Mouse (Mus musculus) CH12.LX (cell line): ENCODE results near the gene Gm20388. TPM values are rescaled to one million over a fixed set of nuclear protein-coding genes. Genes with fewer than 3 reads are reported as not detected.

Source experiments
- DNase-seq: peaks from one replicate; pipeline ENCODE4 v3.0.0-alpha.2; 2013; ENCODE audit errors: extremely low read depth
- H3K27ac ChIP-seq: 2 replicates; pipeline ENCODE4 v1.5.1; 2012; ENCODE audit warnings: low read depth, mild to moderate bottlenecking, control low read depth, moderate library complexity; ENCODE audit not compliant: insufficient read depth
- H3K27me3 ChIP-seq: replicated peaks from 2 replicates; pipeline ENCODE3; 2012; ENCODE audit warnings: inconsistent platforms
- H3K36me3 ChIP-seq, 2 experiments: replicated peaks in 1 of 2; 2 replicates each; pipeline versions ENCODE3 to v1.6.1; 2012; ENCODE audit warnings: inconsistent platforms in 1 of 2, low read length in 1 of 2, mild to moderate bottlenecking in 1 of 2, mixed read lengths in 1 of 2, moderate library complexity in 1 of 2; ENCODE audit not compliant: control insufficient read depth in 1 of 2, insufficient read depth in 1 of 2
- H3K4me1 ChIP-seq, 2 experiments: 2 replicates each; pipeline ENCODE4 v1.6.1; 2012; ENCODE audit warnings: inconsistent platforms in 1 of 2, moderate library complexity in 1 of 2; ENCODE audit not compliant: insufficient read depth in 2 of 2, control insufficient read depth in 1 of 2
- H3K4me2 ChIP-seq: 2 replicates; pipeline ENCODE4 v1.6.1; 2012; ENCODE audit warnings: low read depth, mild to moderate bottlenecking, control low read depth; ENCODE audit not compliant: poor library complexity, insufficient read depth, severe bottlenecking
- H3K4me3 ChIP-seq, 3 experiments: fragments of 150-350 bp in 1 of 3; sonication (generic) in 1 of 3; replicated peaks in 1 of 3; 2 replicates each; pipeline versions ENCODE3 to v1.5.1; 2011 to 2012; ENCODE audit warnings: low read depth in 2 of 3, low read length in 2 of 3, mild to moderate bottlenecking in 2 of 3, moderate library complexity in 2 of 3, control low read depth in 1 of 3, improper control_type of control experiment in 1 of 3, inconsistent platforms in 1 of 3, mixed read lengths in 1 of 3; ENCODE audit not compliant: poor library complexity in 1 of 3
- H3K79me2 ChIP-seq: replicated peaks from 2 replicates; pipeline ENCODE4 v1.6.1; 2012; ENCODE audit warnings: mild to moderate bottlenecking, moderate library complexity; ENCODE audit not compliant: control insufficient read depth, poor library complexity, insufficient read depth, severe bottlenecking; ENCODE audit errors: extremely low read depth
- H3K9ac ChIP-seq: 2 replicates; pipeline ENCODE4 v1.6.1; 2012; ENCODE audit warnings: low read depth, mild to moderate bottlenecking, control low read depth, moderate library complexity; ENCODE audit not compliant: insufficient read depth
- H3K9me3 ChIP-seq: replicated peaks from 2 replicates; pipeline ENCODE3; 2012; ENCODE audit warnings: low read length, inconsistent platforms, mixed read lengths
- BHLHE40 ChIP-seq: IDR thresholded peaks from 2 replicates; pipeline ENCODE4 v1.6.1; 2011; ENCODE audit warnings: mild to moderate bottlenecking, low read depth, low read length, improper control_type of control experiment
- CHD2 ChIP-seq: IDR thresholded peaks from 2 replicates; pipeline ENCODE4 v1.6.1; 2011; ENCODE audit warnings: low read length, improper control_type of control experiment
- CTCF ChIP-seq, 2 experiments: IDR thresholded peaks in 1 of 2; conservative IDR thresholded peaks in 1 of 2; 2 replicates each; pipeline ENCODE4 v1.5.1; 2011 to 2012; ENCODE audit warnings: low read depth in 2 of 2, low read length in 2 of 2, improper control_type of control experiment in 1 of 2, inconsistent platforms in 1 of 2, mild to moderate bottlenecking in 1 of 2, moderate library complexity in 1 of 2
- E2F4 ChIP-seq: IDR thresholded peaks from 2 replicates; pipeline ENCODE4 v1.6.1; 2011; ENCODE audit warnings: low read depth, low read length, improper control_type of control experiment; ENCODE audit not compliant: insufficient replicate concordance
- EP300 ChIP-seq: IDR thresholded peaks from 2 replicates; pipeline ENCODE4 v1.6.1; 2011; ENCODE audit warnings: low read length, improper control_type of control experiment
- ETS1 ChIP-seq: conservative IDR thresholded peaks from 2 replicates; pipeline ENCODE4 v1.6.1; 2012; ENCODE audit warnings: low read depth, mild to moderate bottlenecking, inconsistent platforms, low read length, improper control_type of control experiment, moderate library complexity
- GABPA ChIP-seq: IDR thresholded peaks from 2 replicates; pipeline ENCODE4 v1.6.1; 2012; ENCODE audit warnings: low read depth, low read length, improper control_type of control experiment, inconsistent platforms; ENCODE audit not compliant: insufficient replicate concordance
- HCFC1 ChIP-seq: IDR thresholded peaks from 2 replicates; pipeline ENCODE4 v1.6.1; 2012; ENCODE audit warnings: low read depth, mild to moderate bottlenecking, inconsistent platforms, low read length, improper control_type of control experiment
- IRF4 ChIP-seq: IDR thresholded peaks from 2 replicates; pipeline ENCODE4 v1.6.1; 2014; ENCODE audit warnings: low read depth, mild to moderate bottlenecking, inconsistent platforms, low read length, improper control_type of control experiment
- JUN ChIP-seq: IDR thresholded peaks from 2 replicates; pipeline ENCODE4 v1.6.1; 2011; ENCODE audit warnings: low read depth, mild to moderate bottlenecking, low read length, improper control_type of control experiment, moderate library complexity; ENCODE audit not compliant: insufficient read depth
- JUND ChIP-seq: conservative IDR thresholded peaks from 2 replicates; pipeline ENCODE4 v1.6.1; 2011; ENCODE audit warnings: low read depth, low read length, improper control_type of control experiment
- MAFK ChIP-seq: IDR thresholded peaks from 2 replicates; pipeline ENCODE4 v1.6.1; 2011; ENCODE audit warnings: low read length, improper control_type of control experiment; ENCODE audit not compliant: insufficient replicate concordance
- MAX ChIP-seq: IDR thresholded peaks from 2 replicates; pipeline ENCODE4 v1.6.1; 2011; ENCODE audit warnings: low read length, improper control_type of control experiment
- MAZ ChIP-seq: IDR thresholded peaks from 2 replicates; pipeline ENCODE4 v1.6.1; 2012; ENCODE audit warnings: low read depth, mild to moderate bottlenecking, inconsistent platforms, low read length, improper control_type of control experiment, moderate library complexity
- MYC ChIP-seq: IDR thresholded peaks from 2 replicates; pipeline ENCODE4 v1.6.1; 2011; ENCODE audit warnings: low read depth, mild to moderate bottlenecking, improper control_type of control experiment, low read length
- NELFE ChIP-seq: IDR thresholded peaks from 2 replicates; pipeline ENCODE4 v1.6.1; 2011; ENCODE audit warnings: low read depth, low read length, improper control_type of control experiment
- POLR2A ChIP-seq: IDR thresholded peaks from 2 replicates; pipeline ENCODE4 v1.6.1; 2011; ENCODE audit warnings: low read depth, mild to moderate bottlenecking, improper control_type of control experiment, low read length
- RCOR1 ChIP-seq: conservative IDR thresholded peaks from 2 replicates; pipeline ENCODE4 v1.6.1; 2012; ENCODE audit warnings: low read depth, mild to moderate bottlenecking, inconsistent platforms, low read length, improper control_type of control experiment
- TBP ChIP-seq: conservative IDR thresholded peaks from 2 replicates; pipeline ENCODE4 v1.6.1; 2011; ENCODE audit warnings: low read depth, low read length, improper control_type of control experiment
- TCF12 ChIP-seq: IDR thresholded peaks from 2 replicates; pipeline ENCODE4 v1.6.1; 2014; ENCODE audit warnings: low read depth, mild to moderate bottlenecking, inconsistent platforms, low read length, improper control_type of control experiment
- USF1 ChIP-seq: IDR thresholded peaks from 2 replicates; pipeline ENCODE4 v1.6.1; 2014; ENCODE audit warnings: low read depth, mild to moderate bottlenecking, inconsistent platforms, low read length, improper control_type of control experiment
- USF2 ChIP-seq: conservative IDR thresholded peaks from 2 replicates; pipeline ENCODE4 v1.6.1; 2011; ENCODE audit warnings: low read depth, low read length, improper control_type of control experiment
- ZC3H11A ChIP-seq: IDR thresholded peaks from 2 replicates; pipeline ENCODE4 v1.6.1; 2012; ENCODE audit warnings: low read depth, mild to moderate bottlenecking, inconsistent platforms, low read length, improper control_type of control experiment
- ZKSCAN1 ChIP-seq: IDR thresholded peaks from 2 replicates; pipeline ENCODE4 v1.6.1; 2012; ENCODE audit warnings: low read depth, inconsistent platforms, low read length, improper control_type of control experiment, borderline replicate concordance
- ZMIZ1 ChIP-seq: IDR thresholded peaks from 2 replicates; pipeline ENCODE4 v1.6.1; 2012; ENCODE audit warnings: low read depth, mild to moderate bottlenecking, inconsistent platforms, low read length, improper control_type of control experiment
- ZNF384 ChIP-seq: IDR thresholded peaks from 2 replicates; pipeline ENCODE4 v1.6.1; 2012; ENCODE audit warnings: low read depth, low read length, improper control_type of control experiment, inconsistent platforms
- dilution Hi-C: fragments of 300-500 bp; cut with MboI; formaldehyde crosslinking; loops from 2 replicates; pipeline ENCODE4 v1.14.3; 2020; ENCODE audit warnings: low sequenced_read_pairs; ENCODE audit not compliant: extremely low pct_unique_long_range_greater_than_20kb, extremely low pct_ligation_motif_present
- in situ Hi-C: fragments of 300-500 bp; cut with MboI; formaldehyde crosslinking; loops from 3 replicates; pipeline ENCODE4 v1.14.3; 2019; ENCODE audit warnings: low sequenced_read_pairs, low pct_ligation_motif_present, low pct_unique_long_range_greater_than_20kb, mixed read lengths
- polyA plus RNA-seq: library from polyadenylated mRNA; unstranded; fragments of >175 nt; gene quantifications from 2 replicates; pipeline ENCODE4 v1.2.1, GENCODE M21; 2012; ENCODE audit warnings: low read depth; ENCODE audit not compliant: insufficient read length
- total RNA-seq, 2 experiments: library from RNA; depleted of rRNA; stranded (reverse); fragments of 300-350 nt in 1 of 2; fragments of >200 nt in 1 of 2; gene quantifications; 2 replicates each; pipeline ENCODE4 v1.2.3; 2012 to 2014

The Gm20388 gene
- total and polyA plus RNA-seq, 3 experiments = 14.8 to 26.3 (median 22.2) TPM

GRCm38 (mm10) chr8:123408586-123409544, 3498.2 kb downstream of the Gm20388 start:
- no peaks in the 10 kb centered on the region for H3K79me2 ChIP-seq
- peak; percentile 76 for TF ChIP-seq ZNF384
- TF ChIP-seq TBP = no peak
- H3K36me3 ChIP-seq = peaks cover 0 to 6% of the 10 kb centered on the region in 2 experiments
- peaks cover 41% of the 10 kb centered on the region for H3K27me3 ChIP-seq
- no peak overlapping the region for H3K4me3 ChIP-seq
- dilution Hi-C loops = no loop called here
- no peak overlapping the region for H3K27ac ChIP-seq
- DNase-seq = no peak
- peaks cover 36 to 70% of the 10 kb centered on the region in 2 experiments for H3K4me1 ChIP-seq
- H3K4me2 ChIP-seq = no peak overlapping the region; the same call in 1 of the 2 replicates
- no peak overlapping the region for H3K9ac ChIP-seq
- in situ Hi-C loops = no loop called here
- no peaks in the 10 kb centered on the region for H3K9me3 ChIP-seq

GRCm38 (mm10) chr8:123410049-123410587, 3499.5 kb downstream of the Gm20388 start:
- no peak overlapping the region for H3K27ac ChIP-seq
- peaks cover 36 to 71% of the 10 kb centered on the region in 2 experiments for H3K4me1 ChIP-seq
- dilution Hi-C loops (no loop called here), in situ Hi-C loops (no loop called here)
- peaks cover 41% of the 10 kb centered on the region for H3K27me3 ChIP-seq
- H3K9me3 ChIP-seq = no peaks in the 10 kb centered on the region
- H3K9ac ChIP-seq = no peak overlapping the region
- TF ChIP-seq TBP = no peak
- TF ChIP-seq USF2 = no peak
- TF ChIP-seq MYC = no peak
- TF ChIP-seq EP300 = peak; percentile 25; the same call in 1 of the 2 replicates
- TF ChIP-seq MAZ = no peak
- no peak for TF ChIP-seq IRF4
- TF ChIP-seq USF1 = no peak
- TF ChIP-seq ZC3H11A = no peak
- 0 out of 2 replicates have a peak, but pooled peaks have one; percentile 4 for TF ChIP-seq JUN
- TF ChIP-seq NELFE = no peak
- no peak for TF ChIP-seq MAX
- no peak for TF ChIP-seq ZNF384
- no peak for TF ChIP-seq E2F4
- TF ChIP-seq MAFK = no peak
- peak; percentile 35 for TF ChIP-seq ETS1
- no peak for TF ChIP-seq HCFC1
- no peak for TF ChIP-seq GABPA
- no peak for TF ChIP-seq CTCF (conservative IDR thresholded peaks at IDR 0.05 in 1 of 2, IDR thresholded peaks at IDR 0.05 in 1 of 2; ENCODE audit: low read depth in 2 of 2, low read length in 2 of 2)
- TF ChIP-seq BHLHE40 = peak; percentile 71
- TF ChIP-seq TCF12 = no peak
- TF ChIP-seq RCOR1 = no peak
- no peak for TF ChIP-seq POLR2A
- TF ChIP-seq CHD2 = no peak
- TF ChIP-seq ZKSCAN1 = no peak
- TF ChIP-seq JUND = no peak
- TF ChIP-seq ZMIZ1 = no peak
- peak; percentile 62 for DNase-seq
- H3K4me3 ChIP-seq = no peak overlapping the region
- peak overlapping the region; percentile 95; the same call in 1 of the 2 replicates for H3K4me2 ChIP-seq
- H3K79me2 ChIP-seq = no peaks in the 10 kb centered on the region
- H3K36me3 ChIP-seq = no peaks in the 10 kb centered on the region
